Mouse (Mus musculus) ES-Bruce4 (cell line): ENCODE results near the gene Hsd17b13. TPM values are rescaled to one million over a fixed set of nuclear protein-coding genes. Genes with fewer than 3 reads are reported as not detected.

ENCODE experiments used
- H3K27ac ChIP-seq: 2 replicates; pipeline ENCODE4 v1.5.1; 2012; ENCODE audit warnings: low read length, inconsistent platforms; ENCODE audit not compliant: insufficient read depth
- H3K27me3 ChIP-seq: 2 replicates; pipeline ENCODE4 v1.6.1; 2012; ENCODE audit warnings: mild to moderate bottlenecking, low read length, inconsistent platforms; ENCODE audit not compliant: control insufficient read depth, poor library complexity, insufficient read depth, severe bottlenecking
- H3K36me3 ChIP-seq: 2 replicates; pipeline ENCODE4 v1.6.1; 2012; ENCODE audit warnings: inconsistent platforms, mild to moderate bottlenecking, low read length, moderate library complexity; ENCODE audit not compliant: control insufficient read depth, poor library complexity, insufficient read depth, severe bottlenecking
- H3K4me1 ChIP-seq: one replicate; pipeline ENCODE4 v1.8.1; 2011; ENCODE audit warnings: low read length; ENCODE audit not compliant: control insufficient read depth, insufficient read depth
- H3K4me3 ChIP-seq: 2 replicates; pipeline ENCODE4 v1.5.1; 2011; ENCODE audit warnings: low read depth, mild to moderate bottlenecking, low read length
- H3K9ac ChIP-seq: 2 replicates; pipeline ENCODE4 v1.6.1; 2012; ENCODE audit warnings: low read depth, mild to moderate bottlenecking, inconsistent platforms; ENCODE audit not compliant: poor library complexity, severe bottlenecking
- H3K9me3 ChIP-seq: replicated peaks from 2 replicates; pipeline ENCODE4 v1.6.1; 2012; ENCODE audit warnings: mild to moderate bottlenecking, low read length, inconsistent platforms; ENCODE audit not compliant: control insufficient read depth, poor library complexity, insufficient read depth, severe bottlenecking
- CTCF ChIP-seq: IDR thresholded peaks from one replicate; pipeline ENCODE4 v1.8.1; 2011; ENCODE audit warnings: low read depth, low read length
- EP300 ChIP-seq: IDR thresholded peaks from 2 replicates; pipeline ENCODE4 v1.6.1; 2011; ENCODE audit warnings: low read depth, low read length; ENCODE audit not compliant: insufficient read depth
- POLR2A ChIP-seq: IDR thresholded peaks from one replicate; pipeline ENCODE4 v1.8.1; 2011; ENCODE audit warnings: low read length; ENCODE audit not compliant: insufficient read depth
- polyA plus RNA-seq: library from polyadenylated mRNA; stranded (reverse); fragments of >200 nt; gene quantifications from 2 replicates; pipeline ENCODE4 v1.2.4, GENCODE M21; 2011; ENCODE audit warnings: low read depth; ENCODE audit not compliant: missing spikeins, insufficient read depth, insufficient read length

Hsd17b13 gene
- polyA plus RNA-seq, 1 experiment: not detected

- H3K9ac ChIP-seq: no peak overlapping the region
- no peaks in the 10 kb centered on the region for H3K9me3 ChIP-seq
- TF ChIP-seq EP300 (no peak), CTCF (no peak), POLR2A (no peak)
- no peak overlapping the region for H3K4me3 ChIP-seq
- no peaks in the 10 kb centered on the region for H3K36me3 ChIP-seq
- no peak overlapping the region for H3K27ac ChIP-seq
- no peaks in the 10 kb centered on the region for H3K4me1 ChIP-seq
- H3K27me3 ChIP-seq: no peaks in the 10 kb centered on the region
Measured at GRCm38 (mm10) chr5:103922436-103922835, 54.8 kb downstream of the Hsd17b13 start.

GRCm38 (mm10) chr5:103919497-103919896 is 57.7 kb downstream of the Hsd17b13 start:
- H3K9me3 ChIP-seq: no peaks in the 10 kb centered on the region
- TF ChIP-seq EP300 (no peak), CTCF (no peak), POLR2A (no peak)
- H3K9ac ChIP-seq: no peak overlapping the region
- H3K4me1 ChIP-seq: no peaks in the 10 kb centered on the region
- no peak overlapping the region for H3K4me3 ChIP-seq
- H3K36me3 ChIP-seq: no peaks in the 10 kb centered on the region
- no peak overlapping the region for H3K27ac ChIP-seq
- 0 out of 2 replicates have a peak, but pooled peaks cover 1% of the 10 kb centered on the region for H3K27me3 ChIP-seq

GRCm38 (mm10) chr5:103918233-103918632 is 59.0 kb downstream of the Hsd17b13 start:
- no peak overlapping the region for H3K27ac ChIP-seq
- no peaks in the 10 kb centered on the region for H3K9me3 ChIP-seq
- H3K4me3 ChIP-seq: no peak overlapping the region
- H3K4me1 ChIP-seq: no peaks in the 10 kb centered on the region
- H3K27me3 ChIP-seq: 0 out of 2 replicates have a peak, but pooled peaks cover 1% of the 10 kb centered on the region
- no peak overlapping the region for H3K9ac ChIP-seq
- TF ChIP-seq CTCF (no peak), POLR2A (no peak), EP300 (no peak)
- H3K36me3 ChIP-seq: no peaks in the 10 kb centered on the region

- Histone ChIP-seq H3K9me3 (no peaks in the 10 kb centered on the region), H3K4me3 (no peak overlapping the region), H3K36me3 (no peaks in the 10 kb centered on the region), H3K9ac (no peak overlapping the region), H3K27me3 (0 out of 2 replicates have a peak, but pooled peaks cover 1% of the 10 kb centered on the region), H3K27ac (no peak overlapping the region), H3K4me1 (no peaks in the 10 kb centered on the region)
- TF ChIP-seq EP300: no peak
- no peak for TF ChIP-seq CTCF
- no peak for TF ChIP-seq POLR2A
Measured at GRCm38 (mm10) chr5:103917357-103917895, 59.8 kb downstream of the Hsd17b13 start.

- 0 out of 2 replicates have a peak, but pooled peaks cover 1% of the 10 kb centered on the region for H3K27me3 ChIP-seq
- H3K9ac ChIP-seq: no peak overlapping the region
- H3K4me1 ChIP-seq: no peaks in the 10 kb centered on the region
- no peaks in the 10 kb centered on the region for H3K36me3 ChIP-seq
- TF ChIP-seq EP300: no peak
- no peak for TF ChIP-seq POLR2A
- TF ChIP-seq CTCF: no peak
- H3K9me3 ChIP-seq: no peaks in the 10 kb centered on the region
- H3K27ac ChIP-seq: no peak overlapping the region
- no peak overlapping the region for H3K4me3 ChIP-seq
Measured at GRCm38 (mm10) chr5:103916595-103917356, 60.4 kb downstream of the Hsd17b13 start.
